Mouse (Mus musculus) gonadal fat pad, adult 2 months (tissue): Measurements from ENCODE around the gene Itgb5. TPM values are rescaled to one million over a fixed set of nuclear protein-coding genes. Genes with fewer than 3 reads are reported as not detected.

Experiments
- DNase-seq: peaks from one replicate; pipeline ENCODE4 v3.0.0-alpha.2; 2012; ENCODE audit warnings: low read depth
- polyA plus RNA-seq: library from polyadenylated mRNA; depleted of rRNA; stranded (reverse); fragments of >200 nt; gene quantifications from 2 replicates; pipeline ENCODE4 v1.2.3, GENCODE M21; 2012

Itgb5 gene
- polyA plus RNA-seq, 1 experiment, result 118 TPM

DNA sequence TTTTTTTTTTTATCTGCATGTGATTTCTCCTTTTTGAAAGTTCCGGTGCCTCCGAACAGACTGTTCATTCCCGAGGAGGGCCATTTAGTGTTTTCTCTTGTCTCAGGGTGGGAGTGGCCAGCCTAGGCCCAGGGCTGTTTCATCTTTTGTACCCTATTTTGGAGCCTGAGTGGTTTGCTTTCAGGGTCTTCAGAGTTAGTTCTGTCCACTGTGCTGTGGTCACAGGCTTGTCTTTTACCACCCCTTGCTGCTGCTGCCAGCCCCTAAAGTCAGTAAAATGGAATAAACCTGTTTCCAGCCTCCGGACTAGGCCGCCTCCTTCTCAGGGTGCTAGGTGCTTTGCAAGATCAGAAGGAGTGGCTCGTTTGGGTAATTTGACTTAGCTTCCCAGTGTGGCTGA lies 2.6 kb downstream of the Itgb5 start:
- DNase-seq, result no peak

DNA sequence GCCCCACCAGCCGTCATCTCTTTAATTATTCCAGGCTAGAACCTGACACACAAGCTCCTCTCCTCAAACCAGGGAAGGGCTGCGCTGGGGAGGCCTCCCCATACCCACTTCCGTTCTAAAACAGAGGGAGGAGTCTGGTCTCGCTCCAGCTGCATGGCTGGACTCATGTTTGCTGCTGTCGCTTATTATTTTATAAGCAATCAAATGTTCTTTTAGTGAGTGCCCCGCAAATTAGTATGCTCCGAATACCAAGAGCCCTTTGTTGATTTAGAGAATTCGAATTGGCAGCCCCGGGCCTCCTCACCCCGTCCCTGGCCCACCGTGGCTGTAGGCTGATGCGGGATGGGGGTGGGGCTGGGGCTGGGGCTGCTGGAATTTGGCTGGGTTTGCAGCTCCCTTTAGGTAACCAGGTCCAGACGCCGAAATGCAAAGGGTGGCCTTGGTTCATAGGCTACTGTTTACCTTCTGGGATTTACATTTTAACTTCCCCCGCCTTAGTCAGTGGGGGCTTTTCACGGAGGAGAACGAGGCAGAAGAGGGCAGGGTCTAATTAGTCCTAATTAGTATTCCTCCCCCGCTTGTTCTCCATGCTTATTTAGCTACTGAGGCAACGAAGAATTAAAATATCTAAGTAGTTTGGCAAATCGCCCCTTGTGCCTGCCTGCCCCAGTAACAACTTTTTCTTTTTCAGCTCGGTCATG lies 3.4 kb downstream of the Itgb5 start:
- DNase-seq, result no peak

DNA sequence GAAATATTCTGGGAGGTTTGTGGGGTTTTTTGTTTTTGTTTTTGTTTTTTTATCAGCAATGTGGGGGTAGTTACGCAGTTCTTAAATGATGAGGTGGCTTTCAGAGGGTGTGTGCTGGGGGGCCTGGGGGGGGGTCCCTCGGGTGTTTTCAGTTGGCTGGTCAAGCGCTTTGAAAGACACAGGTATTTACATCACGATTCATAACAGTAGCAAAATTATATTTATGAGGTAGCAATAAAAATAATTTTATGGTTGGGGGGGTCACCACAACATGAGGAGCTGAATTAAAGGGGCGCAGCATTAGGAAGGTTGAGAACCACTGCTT lies 3.9 kb downstream of the Itgb5 start:
- DNase-seq, result no peak

DNA sequence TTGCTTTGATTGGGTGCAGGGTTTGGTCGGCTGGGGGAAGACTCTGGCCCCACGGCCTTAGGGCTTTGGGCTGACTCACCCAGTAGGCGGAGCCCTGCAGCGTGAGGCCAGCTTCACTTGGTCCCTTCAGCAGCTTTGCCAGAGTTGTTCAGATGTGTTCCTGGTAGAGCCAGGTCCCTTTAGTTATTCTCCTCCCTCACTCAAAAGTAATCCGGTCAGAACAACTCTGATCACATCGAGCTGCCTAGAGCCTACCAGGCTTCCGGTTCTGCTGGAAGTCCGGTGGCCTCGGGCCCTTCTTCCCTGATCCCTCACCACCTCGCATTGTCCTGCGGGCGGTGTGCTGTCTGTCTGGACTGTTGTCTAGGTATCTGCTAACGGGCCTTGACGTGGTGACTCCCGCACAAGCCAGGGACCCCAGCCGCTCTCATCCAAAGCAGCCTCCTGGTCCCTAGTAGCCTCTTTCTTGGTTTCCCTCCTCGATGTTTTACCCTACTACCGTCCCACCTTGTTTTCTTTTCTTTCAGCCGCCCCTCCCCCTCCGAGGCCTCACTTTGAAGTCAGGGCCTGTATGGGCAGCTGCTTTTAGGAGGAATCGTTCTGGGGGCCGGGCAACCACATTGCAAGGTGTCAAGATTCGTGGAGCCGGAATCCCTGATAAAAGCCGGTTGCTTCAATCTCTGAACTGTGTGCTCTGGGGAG lies 4.5 kb downstream of the Itgb5 start:
- DNase-seq, result no peak

DNA sequence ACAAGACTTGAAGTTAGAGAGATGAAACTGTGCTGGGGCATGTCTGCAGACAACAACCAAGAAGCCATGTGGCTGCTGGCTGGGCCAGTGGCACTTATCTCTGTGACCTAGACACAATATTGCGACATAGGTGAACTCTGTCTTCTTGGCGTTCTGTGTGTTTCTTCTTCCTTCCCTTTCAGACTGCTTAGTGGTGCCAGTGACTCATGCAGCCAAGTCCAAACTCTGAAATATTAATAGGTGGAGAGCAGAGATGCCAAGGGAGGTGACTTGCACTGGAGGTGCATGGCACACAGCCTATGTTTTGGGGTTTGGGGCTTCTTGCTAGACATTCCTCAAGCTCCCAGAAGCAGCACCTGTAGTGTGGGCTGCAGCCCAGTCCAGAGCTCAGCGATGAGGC lies 7.2 kb downstream of the Itgb5 start:
- DNase-seq, result peak; percentile 93

DNA sequence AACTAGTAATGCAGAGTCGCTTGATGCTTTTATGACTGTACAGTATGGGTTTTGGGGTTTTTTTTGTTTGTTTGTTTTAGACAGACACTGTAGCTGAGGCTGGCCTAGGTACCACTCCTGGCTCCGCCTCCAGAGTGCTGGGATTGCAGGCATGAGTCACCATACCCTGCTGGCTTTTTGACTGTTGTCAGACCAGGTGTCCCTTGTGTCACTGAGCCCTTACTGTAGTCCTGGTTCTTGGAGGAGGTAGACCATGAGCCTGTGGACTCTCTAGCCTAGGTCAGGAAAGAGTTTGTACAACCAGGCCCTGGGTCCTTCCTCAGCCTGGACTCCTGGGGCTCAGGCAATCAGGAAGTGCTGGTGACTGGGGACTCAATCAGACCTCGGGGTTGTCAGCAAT lies 7.7 kb downstream of the Itgb5 start:
- peak; percentile 61 for DNase-seq

DNA sequence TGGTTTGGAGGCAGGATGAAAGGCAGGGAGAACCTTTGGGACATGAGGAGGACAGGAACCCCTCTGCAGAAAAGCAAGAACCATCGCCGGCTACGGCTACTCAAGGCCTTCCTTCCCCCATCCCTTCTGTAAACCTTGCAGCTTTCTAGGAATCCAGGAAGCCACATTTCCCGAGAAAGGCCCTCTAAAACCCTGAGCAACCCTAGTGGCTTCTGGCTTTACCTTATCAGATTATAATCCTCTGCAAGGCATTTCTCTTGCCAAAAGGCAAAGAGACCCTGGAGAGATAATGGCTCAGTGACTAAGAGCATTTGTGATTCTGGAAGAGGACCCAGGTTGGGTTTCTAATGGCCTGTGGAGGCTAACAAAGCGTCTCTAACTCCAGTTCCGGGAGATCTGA lies 11.2 kb downstream of the Itgb5 start:
- DNase-seq, result no peak

DNA sequence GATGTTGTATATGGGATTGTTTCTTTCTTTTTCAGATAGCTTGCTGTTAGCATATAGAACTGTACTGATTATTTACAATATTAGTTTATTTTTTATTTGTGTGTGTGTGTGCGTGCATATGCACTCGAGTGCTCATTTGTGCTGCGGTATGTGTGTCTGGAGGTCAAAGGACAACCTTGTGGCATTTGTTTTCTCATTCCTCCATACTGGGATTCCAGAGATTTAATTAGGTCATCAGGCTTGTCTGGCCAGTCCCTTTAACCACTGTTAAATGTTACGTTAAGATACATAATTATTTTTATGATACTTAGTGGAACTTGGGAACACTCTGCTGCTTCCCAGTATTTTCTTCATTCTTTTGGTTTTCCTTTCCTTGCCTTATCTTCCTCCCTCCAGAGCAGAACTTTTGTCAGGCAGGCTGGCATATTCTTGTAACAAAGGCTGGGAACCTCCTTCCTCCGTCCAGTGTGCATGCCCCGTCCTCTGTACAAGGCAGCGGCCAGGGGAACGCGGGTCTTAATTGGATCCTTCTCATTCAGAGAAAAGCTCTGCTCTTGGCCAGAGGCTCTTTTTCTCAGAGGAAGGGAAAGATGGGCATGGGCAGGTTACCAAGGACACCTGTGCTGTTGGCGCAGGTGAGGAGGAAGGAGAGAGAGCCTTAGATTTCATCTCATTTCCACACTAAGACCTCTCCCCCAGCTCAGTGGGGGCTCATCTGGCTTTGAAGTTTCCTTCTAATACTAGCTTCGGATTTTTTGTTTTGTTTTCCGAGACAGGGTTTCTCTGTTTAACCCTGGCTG lies 12.8 kb downstream of the Itgb5 start:
- DNase-seq, result no peak

DNA sequence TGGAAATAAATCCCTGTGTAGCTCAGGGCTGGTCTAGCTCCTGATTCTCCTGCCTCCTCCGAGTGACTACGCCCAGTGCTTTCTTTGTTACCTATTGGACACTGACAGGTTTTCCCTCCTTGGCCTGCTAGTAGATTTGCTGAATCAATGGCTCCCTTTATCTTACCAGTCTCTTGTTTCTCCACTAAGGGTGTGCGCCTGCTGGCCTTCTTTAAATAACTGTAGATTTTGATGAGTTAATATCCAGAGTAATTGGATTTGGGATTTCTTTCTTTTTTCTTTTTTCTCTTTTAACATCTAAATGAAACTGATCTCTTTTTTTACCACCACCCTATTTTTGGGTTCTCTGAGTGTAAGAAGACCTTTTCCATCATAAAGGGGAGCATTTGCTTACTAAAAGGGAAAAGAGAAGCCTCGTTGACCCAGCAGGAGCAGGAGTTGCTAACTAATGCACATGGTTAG lies 14.7 kb downstream of the Itgb5 start:
- DNase-seq, result no peak

DNA sequence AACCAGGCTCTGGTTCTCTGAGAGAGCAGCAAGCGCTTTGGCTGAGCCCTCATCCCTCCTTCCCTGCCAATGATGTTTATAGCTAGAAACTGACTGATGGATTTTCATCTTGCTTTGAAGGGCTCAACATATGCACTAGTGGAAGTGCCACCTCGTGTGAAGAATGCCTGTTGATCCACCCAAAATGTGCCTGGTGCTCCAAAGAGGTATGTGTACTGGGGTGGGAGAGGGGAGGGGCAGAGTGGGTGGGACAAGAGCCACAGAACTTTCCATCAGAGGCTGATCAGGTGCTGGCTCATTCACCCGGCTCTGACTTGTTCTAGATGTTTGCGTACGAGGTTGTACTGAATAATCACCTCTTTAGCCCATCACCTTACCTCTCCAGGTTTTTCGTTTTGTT lies 15.4 kb downstream of the Itgb5 start:
- no peak for DNase-seq

DNA sequence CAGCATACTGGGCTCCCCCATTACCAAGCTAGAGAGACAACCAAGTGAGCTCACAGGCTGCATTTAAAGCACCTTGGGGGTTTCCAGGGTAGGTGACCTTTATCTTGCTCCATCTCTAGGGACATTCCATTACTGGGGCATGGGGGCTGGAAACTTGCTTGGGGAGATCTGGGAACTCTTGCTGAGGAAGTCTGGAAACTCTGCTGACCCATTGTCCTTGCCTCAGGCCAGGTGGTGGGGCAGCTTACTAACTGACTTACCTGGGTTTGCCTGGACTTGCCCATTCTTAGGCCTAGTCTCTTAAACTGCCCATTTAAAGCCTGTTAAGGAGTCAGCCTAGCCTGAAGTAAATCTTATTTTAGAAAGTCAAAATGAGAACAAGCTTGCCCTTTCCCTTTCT lies 23.8 kb downstream of the Itgb5 start:
- no peak for DNase-seq

DNA sequence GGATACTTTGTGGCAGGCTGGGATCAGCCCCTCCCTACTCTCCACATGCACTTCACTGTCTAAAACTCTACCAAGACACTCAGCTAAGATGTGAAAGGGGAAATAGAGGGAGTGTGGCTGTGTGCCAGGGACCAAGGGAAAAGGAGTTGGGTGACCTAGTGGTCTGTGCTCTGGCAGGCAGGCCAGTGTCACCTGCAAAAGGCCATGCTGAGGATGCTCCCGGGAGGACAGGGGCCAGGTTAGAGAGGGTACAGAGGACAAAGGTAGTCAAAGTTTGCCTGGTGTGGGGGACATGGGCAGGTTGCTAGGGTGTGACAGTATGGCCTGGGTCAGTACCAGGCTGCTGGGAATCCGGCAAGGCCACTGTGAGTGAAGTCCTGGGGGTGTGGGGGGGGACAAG lies 29.3 kb downstream of the Itgb5 start:
- no peak for DNase-seq

DNA sequence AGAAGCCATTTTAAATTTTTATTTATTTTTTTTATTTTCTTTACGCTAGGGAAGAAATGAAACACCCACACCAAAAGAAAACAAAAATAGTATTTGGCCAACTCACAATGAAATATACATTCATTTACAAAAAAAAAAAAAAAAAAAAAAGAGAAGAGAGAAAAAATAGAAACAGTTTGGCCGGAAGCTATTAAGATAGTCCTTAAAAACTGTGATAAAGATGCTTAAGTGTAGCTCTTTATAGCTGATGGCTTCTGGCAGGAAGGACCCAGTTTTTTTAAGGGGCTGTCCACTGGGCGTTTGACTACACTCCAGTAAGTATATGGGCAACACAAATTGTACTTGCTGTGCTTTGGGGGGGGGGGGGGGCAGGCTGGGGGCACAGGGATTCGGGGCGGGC lies 29.9 kb downstream of the Itgb5 start:
- DNase-seq, result no peak

DNA sequence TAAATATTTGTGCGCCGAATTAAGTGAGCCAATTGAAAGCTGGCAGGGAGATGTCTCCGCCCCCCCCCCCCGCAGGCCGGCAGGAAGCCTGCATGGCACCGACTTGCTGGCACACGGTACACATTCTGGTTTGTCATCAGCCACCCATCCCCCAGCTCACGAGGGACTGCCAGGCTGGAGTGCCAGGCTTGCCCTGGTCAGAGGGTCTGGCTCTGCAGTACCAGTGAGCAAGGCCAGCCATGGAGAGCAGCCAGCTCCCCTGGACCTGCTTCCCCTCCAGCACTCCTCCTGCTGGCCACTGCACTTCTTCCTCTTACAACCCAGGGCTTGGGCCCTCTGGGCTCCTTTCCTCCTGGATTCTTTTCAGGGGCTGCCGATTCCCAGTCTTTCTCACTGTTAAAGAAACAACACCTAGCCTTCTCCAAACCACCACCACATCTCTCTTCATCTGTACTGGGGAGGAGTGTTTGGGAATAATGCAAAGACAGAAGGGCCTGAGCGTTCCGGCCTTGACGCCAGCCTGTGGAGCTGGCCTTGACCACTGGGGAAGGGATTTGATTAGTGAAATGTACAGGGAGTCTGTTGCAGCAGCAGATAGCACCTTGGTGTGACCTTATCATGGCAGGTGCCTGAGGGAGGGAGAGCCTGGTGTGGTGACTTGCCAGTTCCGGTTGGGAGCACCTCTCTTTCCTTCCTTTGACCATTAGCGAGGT lies 30.7 kb downstream of the Itgb5 start:
- no peak for DNase-seq

DNA sequence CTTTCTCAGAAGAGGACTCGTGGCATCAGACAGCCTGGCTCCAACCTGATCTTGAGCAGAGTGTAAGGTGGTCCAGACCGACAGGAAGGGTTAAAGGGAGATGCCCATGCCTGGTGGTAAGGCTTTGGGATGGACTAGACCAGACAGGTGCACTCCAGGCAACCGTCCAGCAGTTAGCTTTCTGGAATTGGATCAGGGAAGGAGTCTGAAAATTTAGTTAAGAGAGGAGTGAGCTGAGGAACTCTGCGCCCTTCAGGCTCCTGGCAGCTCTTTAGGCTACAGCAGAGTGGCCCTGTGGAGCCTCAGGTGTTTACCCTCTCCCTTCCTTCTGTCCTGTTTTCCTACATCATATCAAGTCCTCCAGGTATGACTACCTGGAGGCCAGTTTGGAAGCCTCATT lies 32.9 kb downstream of the Itgb5 start:
- DNase-seq, result no peak

DNA sequence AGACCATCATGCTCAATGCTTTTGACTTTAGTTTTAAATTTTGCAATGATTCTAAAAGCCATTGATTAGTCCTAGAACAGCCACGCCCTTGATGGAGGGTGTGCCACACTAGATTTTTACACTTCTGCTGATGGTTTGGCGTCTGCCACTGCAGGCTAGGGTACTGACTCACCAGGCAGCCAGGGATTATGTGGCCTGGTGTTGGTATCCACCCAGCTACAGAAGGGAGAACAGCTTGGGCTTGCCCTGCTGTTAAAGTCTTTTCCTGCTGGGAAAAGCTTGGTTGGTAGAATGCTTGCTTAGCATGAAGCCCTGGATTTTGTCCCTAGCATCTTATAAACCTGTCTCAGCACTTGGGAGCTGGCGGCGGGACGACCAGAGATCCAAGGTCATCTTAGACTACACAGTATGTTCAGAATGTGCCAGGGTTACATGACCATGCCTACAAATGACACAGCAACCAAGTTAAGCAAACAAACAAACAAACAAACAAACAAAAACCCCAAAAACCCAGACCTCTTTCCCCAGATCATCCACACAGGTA lies 33.8 kb downstream of the Itgb5 start:
- DNase-seq, result no peak

DNA sequence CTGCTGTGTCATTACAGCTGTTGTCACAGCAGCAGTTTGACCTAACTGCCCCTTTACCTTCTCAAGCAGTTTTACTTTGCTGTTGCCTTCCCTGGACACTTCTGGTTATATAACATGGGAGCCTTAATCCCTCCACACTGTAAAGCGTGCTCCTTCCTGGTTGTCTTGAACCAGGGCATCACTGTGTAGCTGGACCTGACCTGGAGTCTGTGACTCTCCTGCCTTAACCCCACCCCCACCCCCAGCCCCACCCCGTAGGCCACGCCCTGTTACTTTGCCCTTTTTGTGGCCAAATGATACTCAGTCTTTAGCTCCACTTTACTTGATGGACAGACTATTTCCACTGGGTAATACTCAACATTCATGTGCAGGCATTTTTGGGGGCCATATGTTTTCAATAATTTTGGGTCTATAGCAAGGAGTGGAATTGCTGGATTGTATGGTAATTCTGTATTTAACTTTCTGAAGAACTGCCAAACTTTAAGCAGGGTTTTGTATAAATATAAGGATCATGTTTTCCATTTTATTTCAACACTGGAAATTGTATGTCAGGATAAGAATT lies 40.8 kb downstream of the Itgb5 start:
- no peak for DNase-seq

DNA sequence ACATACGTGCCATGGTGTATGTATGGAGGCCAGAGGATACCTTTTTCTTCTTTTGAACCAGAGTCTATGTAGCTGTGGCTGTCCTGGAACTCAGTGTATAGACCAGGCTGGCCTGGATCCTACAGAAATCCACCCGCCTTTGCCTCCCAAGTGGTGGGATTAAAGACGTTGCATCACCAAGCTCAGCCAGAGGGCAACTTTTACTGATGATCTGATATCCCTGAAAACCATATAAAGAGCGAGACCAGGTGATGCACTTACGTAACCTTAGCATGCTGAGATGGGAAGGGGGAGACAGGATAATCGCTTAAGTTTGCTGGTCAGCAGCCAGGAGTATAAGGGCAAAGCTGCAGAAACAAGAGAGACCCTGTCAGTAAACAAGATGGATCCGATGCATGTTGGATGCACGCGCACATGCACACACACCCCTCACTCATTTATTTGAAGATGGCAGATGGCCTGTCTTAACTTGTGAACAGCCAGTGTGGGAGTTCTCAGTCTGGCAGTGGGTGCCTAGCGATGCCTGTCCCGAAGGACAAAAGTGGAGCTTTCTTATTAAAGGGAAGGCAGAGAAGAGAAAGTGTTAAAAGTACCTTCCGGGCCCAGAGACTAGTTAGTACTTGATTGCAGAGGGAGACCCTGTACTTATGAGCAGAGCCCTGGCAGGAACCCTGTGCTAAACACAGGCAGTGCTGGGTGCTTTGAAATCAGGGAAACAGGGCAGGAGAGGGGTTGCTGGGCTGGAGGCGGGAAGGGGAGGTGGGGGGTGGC lies 41.7 kb downstream of the Itgb5 start:
- DNase-seq, result peak; percentile 61

DNA sequence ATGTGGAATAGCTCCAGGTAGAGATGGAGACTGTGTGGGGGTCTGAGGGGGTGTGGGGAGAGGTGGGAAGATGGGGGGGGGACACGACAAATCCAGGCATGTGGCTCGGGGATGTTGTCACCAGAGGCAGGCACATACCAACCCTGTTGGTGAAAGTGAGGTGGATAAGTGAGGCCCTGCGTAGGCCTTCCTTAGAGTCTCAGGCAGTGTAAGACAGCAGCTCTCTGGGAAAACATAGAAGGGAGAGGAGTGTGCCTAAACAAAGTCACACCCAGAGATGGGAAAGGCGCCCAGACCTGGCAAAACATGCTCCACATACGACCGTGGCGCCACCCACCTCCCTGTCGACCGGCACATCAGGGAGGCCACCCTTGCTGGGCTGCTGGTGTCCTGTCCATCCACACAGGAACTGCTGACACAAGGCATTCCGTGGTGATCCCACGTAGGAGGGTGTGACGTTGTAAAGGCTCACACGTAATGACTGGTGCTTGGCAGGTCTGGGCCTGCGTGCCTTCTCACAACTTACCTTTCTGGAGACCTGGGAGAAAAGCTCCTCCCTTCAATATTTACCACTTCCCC lies 42.5 kb downstream of the Itgb5 start:
- DNase-seq, result peak; percentile 59

DNA sequence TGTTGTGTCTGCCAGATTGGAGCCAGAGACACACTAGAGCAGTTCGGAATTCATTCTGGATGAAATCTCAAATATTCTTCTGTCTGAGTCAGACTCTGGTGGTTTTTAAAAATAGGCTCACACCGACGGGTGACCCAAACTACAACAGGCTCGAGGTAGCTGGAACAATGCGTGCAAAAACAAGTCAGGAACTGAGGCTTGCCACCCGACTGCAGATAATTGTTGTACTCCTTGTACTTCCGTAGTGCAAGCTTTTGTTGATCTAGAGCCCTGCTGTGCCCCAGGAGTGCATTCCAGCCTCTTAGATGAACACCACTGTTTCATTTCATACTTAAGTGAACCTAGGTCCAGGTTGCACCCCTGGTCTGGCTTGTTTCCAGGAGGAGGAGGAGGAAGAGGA lies 43.8 kb downstream of the Itgb5 start:
- no peak for DNase-seq
